Mouse (Mus musculus) brown adipose tissue, adult 24 weeks (tissue): ENCODE results near the gene Uts2. TPM values are rescaled to one million over a fixed set of nuclear protein-coding genes. Genes with fewer than 3 reads are reported as not detected.

Experiments used
- H3K27ac ChIP-seq: fragments of 200-500 bp; replicated peaks from 2 replicates; pipeline ENCODE4 v1.5.1; 2012; ENCODE audit warnings: low read depth, mild to moderate bottlenecking, low read length
- H3K4me1 ChIP-seq: fragments of 200-500 bp; 2 replicates; pipeline ENCODE4 v1.6.1; 2012; ENCODE audit warnings: low read length, mixed read lengths; ENCODE audit not compliant: control insufficient read depth, insufficient read depth, insufficient read length
- H3K4me3 ChIP-seq: fragments of 200-500 bp; 2 replicates; pipeline ENCODE4 v1.5.1; 2012; ENCODE audit warnings: low read depth, mild to moderate bottlenecking, low read length, moderate library complexity; ENCODE audit not compliant: insufficient read depth
- polyA plus RNA-seq: library from polyadenylated mRNA; stranded (reverse); fragments of >200 nt; gene quantifications from 2 replicates; pipeline ENCODE4 v1.2.4, GENCODE M21; 2012; ENCODE audit not compliant: missing spikeins, insufficient read depth, insufficient read length

The Uts2 gene
- polyA plus RNA-seq, 1 experiment = not detected

- Histone ChIP-seq H3K4me1 (peaks cover 11% of the 10 kb centered on the region; the same call in 1 of the 2 replicates), H3K27ac (peak within 1 kb of the TSS; percentile 89), H3K4me3 (peak within 1 kb of the TSS; percentile 74)
Measured at GRCm38 (mm10) chr4:151044037-151044943, 47.4 kb downstream of the Uts2 start, which contains the start of gene Per3. TSS of gene Per3 (minus strand) at chr4:151044665.

GRCm38 (mm10) chr4:151044944-151045570 lies 48.2 kb downstream of the Uts2 start:
- Histone ChIP-seq H3K4me1 (peaks cover 11% of the 10 kb centered on the region; the same call in 1 of the 2 replicates), H3K4me3 (peak overlapping the region; percentile 60), H3K27ac (peak overlapping the region; percentile 24; the same call in 1 of the 2 replicates)

- H3K27ac ChIP-seq = no peak overlapping the region
- no peak overlapping the region for H3K4me3 ChIP-seq
- H3K4me1 ChIP-seq = peaks cover 8% of the 10 kb centered on the region; the same call in 1 of the 2 replicates
Measured at GRCm38 (mm10) chr4:151046524-151046923, 49.6 kb downstream of the Uts2 start.

GRCm38 (mm10) chr4:151051162-151051561 lies 54.3 kb downstream of the Uts2 start:
- Histone ChIP-seq H3K4me3 (no peak overlapping the region), H3K27ac (no peak overlapping the region), H3K4me1 (peaks cover 3% of the 10 kb centered on the region; the same call in 1 of the 2 replicates)

Other genes with a start within 250 kb of the Uts2 start
- gene Errfi1, start 143.2 kb upstream of the Uts2 start, polyA plus RNA-seq = 14.8 and 32.1 TPM in 2 replicates
- gene Park7, start 82.7 kb upstream of the Uts2 start, polyA plus RNA-seq = 176 and 208 TPM in 2 replicates
- gene Tnfrsf9, start 82.5 kb upstream of the Uts2 start, polyA plus RNA-seq = not detected in 2 replicates
- gene Per3, start 47.6 kb downstream of the Uts2 start, polyA plus RNA-seq = 7.0 and 17.9 TPM in 2 replicates
- 79.5 and 80.6 TPM in 2 replicates for gene Vamp3, start 60.9 kb downstream of the Uts2 start, polyA plus RNA-seq
- gene Gm13090, start 92.5 kb downstream of the Uts2 start, polyA plus RNA-seq = not detected in 2 replicates